Mouse (Mus musculus): ENCODE measurements at regions not wholly inside any gene's neighbourhood (a gene's known extent, or its start where the extent isn't known, plus 50 kb on each side); places are given as distances from the start of the nearest gene placed in this dataset.

DNA sequence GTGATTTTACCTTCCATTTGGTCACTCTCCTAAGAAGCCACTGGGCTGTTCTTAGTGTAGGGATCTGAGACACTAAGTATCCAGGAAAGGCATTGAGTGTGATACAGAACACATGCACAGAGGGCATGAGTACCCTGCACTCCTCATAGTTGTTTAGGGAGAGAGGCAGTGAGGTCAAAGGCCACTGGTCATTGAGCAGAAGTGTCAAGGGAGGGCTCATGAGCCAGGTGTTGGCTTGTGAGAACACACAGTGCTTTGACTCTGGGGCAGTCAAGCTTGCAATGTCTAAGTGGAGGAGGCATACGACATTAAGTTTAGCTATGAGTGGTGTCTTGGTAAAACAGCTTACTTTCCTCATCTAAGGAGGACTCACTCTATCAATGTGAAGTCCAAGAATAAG, 65.9 kb upstream of the Plpp4 start:
- TF ChIP-seq CTCF (IDR thresholded peaks at IDR 0.05; ENCODE audit: low read depth, low read length) (no peak), GATA1 (IDR thresholded peaks at IDR 0.05; ENCODE audit: borderline replicate concordance, low read length) (no peak), POLR2AphosphoS5 (IDR thresholded peaks at IDR 0.05; ENCODE audit: insufficient replicate concordance, low read depth, low read length) (no peak), TAL1 (conservative IDR thresholded peaks at IDR 0.05; ENCODE audit: low read depth, low read length) (no peak)
